Mouse (Mus musculus) natural killer cell, adult 2 months (primary cell): ENCODE data around the gene Zfp763.
"Not testable (repeated sequence)": the region's sequence is repeated elsewhere in the genome, so short reads cannot be mapped to it uniquely, and the experiment has no call there.

Experiments used
- DNase-seq, 2 experiments: peaks; one replicate each; pipeline ENCODE4 v3.0.0; 2022; ENCODE audit warnings: low spot score in 2 of 2

Gene Zfp763

GRCm38 (mm10) chr17:33032900-33033891 lies at the start of gene Zfp763:
TSS of gene Zfp763 (minus strand) at chr17:33033402.
- DNase-seq: peak; percentile 68 to 72

- no peak for DNase-seq
Measured at GRCm38 (mm10) chr17:33067958-33068357, 34.8 kb upstream of the Zfp763 start, which contains the start of gene 4921501E09Rik. TSS of gene 4921501E09Rik (minus strand) at chr17:33068058.

- DNase-seq: no peak
Measured at GRCm38 (mm10) chr17:33063001-33063400, 29.8 kb upstream of the Zfp763 start.

GRCm38 (mm10) chr17:33058791-33059190 lies 25.6 kb upstream of the Zfp763 start:
- no peak for DNase-seq

- no peak for DNase-seq
Measured at GRCm38 (mm10) chr17:33032376-33032775, 826 bp downstream of the Zfp763 start.

GRCm38 (mm10) chr17:33020434-33020833 lies 12.8 kb downstream of the Zfp763 start:
- not testable (repeated sequence) for DNase-seq

GRCm38 (mm10) chr17:33008337-33008736 lies 24.9 kb downstream of the Zfp763 start:
- DNase-seq: no peak

- DNase-seq: no peak
Measured at GRCm38 (mm10) chr17:32998492-32998891, 34.7 kb downstream of the Zfp763 start.

- peak; percentile 80 to 85 for DNase-seq
Measured at GRCm38 (mm10) chr17:32992699-32993474, 40.3 kb downstream of the Zfp763 start, which contains the start of gene Zfp952. TSS of gene Zfp952 (plus strand) at chr17:32993129.

GRCm38 (mm10) chr17:32991965-32992698 lies 41.1 kb downstream of the Zfp763 start:
- DNase-seq: peak; percentile 32 to 51

- no peak for DNase-seq
Measured at GRCm38 (mm10) chr17:32986301-32986700, 46.9 kb downstream of the Zfp763 start.

GRCm38 (mm10) chr17:32981361-32981760 lies 51.8 kb downstream of the Zfp763 start:
- no peak for DNase-seq
